Mouse (Mus musculus) adipose tissue, adult 10 weeks (tissue): ENCODE data around the gene Olfr561. TPM values are rescaled to one million over a fixed set of nuclear protein-coding genes. Genes with fewer than 3 reads are reported as not detected.

ENCODE experiments used
- polyA plus RNA-seq: library from polyadenylated mRNA; stranded (reverse); fragments of 350-450 nt; fragmentation: Illumina TruSeq; extraction: RNeasy Lipid Tissue Mini Kit (QIAGEN cat#74804); gene quantifications from one replicate; pipeline ENCODE4 v1.2.3, GENCODE M21; 2014; ENCODE audit warnings: low read depth, low replicate concordance

The Olfr561 gene
- polyA plus RNA-seq: not detected

GRCm38 (mm10) chr7:102770921-102771320 lies at the start of gene Olfr561:
Gene Olfr561, plus strand, starts transcription at chr7:102771221.

GRCm38 (mm10) chr7:102727391-102727790 lies 43.6 kb upstream of the Olfr561 start, which contains the start of gene Olfr559:
Gene Olfr559, minus strand, starts transcription at chr7:102727491.

DNA sequence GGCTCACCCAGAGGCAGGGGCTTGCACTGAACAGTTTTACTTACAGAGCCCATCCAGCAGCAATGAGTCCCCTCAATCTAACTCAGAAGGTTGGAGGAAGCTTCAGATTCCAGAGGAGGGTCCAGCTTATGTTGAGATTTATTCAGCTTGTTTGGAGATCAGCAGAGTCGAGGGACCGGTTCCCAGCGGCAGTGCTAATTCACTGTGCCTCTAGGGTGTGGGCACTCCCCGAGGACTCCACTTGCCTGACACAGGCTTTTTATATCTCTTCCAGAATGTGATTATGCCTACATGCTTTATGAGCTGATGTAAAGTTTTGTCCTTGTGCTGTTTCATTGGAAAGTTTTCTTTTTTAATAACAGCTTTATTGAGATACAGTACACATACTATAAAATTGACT lies 11.8 kb upstream of the Olfr561 start, which contains the start of the genes Olfr560 and Olfr78:
Olfr560 (minus strand) TSS at position 101 of the 400 bp plus-strand sequence.
Olfr78 (minus strand) TSS at position 206 of the 400 bp plus-strand sequence.

GRCm38 (mm10) chr7:102803180-102803579 lies 32.2 kb downstream of the Olfr561 start, which contains the start of gene Olfr564:
Gene Olfr564, plus strand, starts transcription at chr7:102803480.

Other genes with a start within 250 kb of the Olfr561 start
- not detected for gene Olfr547, start 236.5 kb upstream of the Olfr561 start, polyA plus RNA-seq
- not detected for gene Olfr548-ps1, start 230.3 kb upstream of the Olfr561 start, polyA plus RNA-seq
- gene Olfr549, start 221.4 kb upstream of the Olfr561 start, polyA plus RNA-seq: not detected
- 11.5 TPM for gene Trim21, start 205.7 kb upstream of the Olfr561 start, polyA plus RNA-seq
- gene Olfr550, start 199.8 kb upstream of the Olfr561 start, polyA plus RNA-seq: not detected
- not detected for gene Olfr551, start 179.3 kb upstream of the Olfr561 start, polyA plus RNA-seq
- gene Olfr552, start 173.5 kb upstream of the Olfr561 start, polyA plus RNA-seq: not detected
- gene Olfr553, start 153.0 kb upstream of the Olfr561 start, polyA plus RNA-seq: not detected
- not detected for gene Olfr554, start 132.8 kb upstream of the Olfr561 start, polyA plus RNA-seq
- gene Olfr555, start 112.4 kb upstream of the Olfr561 start, polyA plus RNA-seq: not detected
- gene Olfr556, start 106.3 kb upstream of the Olfr561 start, polyA plus RNA-seq: not detected
- gene Trim68, start 83.9 kb upstream of the Olfr561 start, polyA plus RNA-seq: 32.3 TPM
- not detected for gene Olfr557, start 75.3 kb upstream of the Olfr561 start, polyA plus RNA-seq
- 1.8 TPM for gene Olfr558, start 69.0 kb upstream of the Olfr561 start, polyA plus RNA-seq
- gene Olfr33, start 52.2 kb upstream of the Olfr561 start, polyA plus RNA-seq: not detected
- not detected for gene Olfr559, start 43.7 kb upstream of the Olfr561 start, polyA plus RNA-seq
- not detected for gene Olfr560, start 11.9 kb upstream of the Olfr561 start, polyA plus RNA-seq
- gene Olfr78, start 11.8 kb upstream of the Olfr561 start, polyA plus RNA-seq: 1.7 TPM
- not detected for gene Olfr564, start 32.3 kb downstream of the Olfr561 start, polyA plus RNA-seq
- not detected for gene Olfr566, start 87.5 kb downstream of the Olfr561 start, polyA plus RNA-seq
- gene Olfr568, start 105.9 kb downstream of the Olfr561 start, polyA plus RNA-seq: not detected
- not detected for gene Olfr569, start 119.7 kb downstream of the Olfr561 start, polyA plus RNA-seq
- not detected for gene Olfr570, start 123.4 kb downstream of the Olfr561 start, polyA plus RNA-seq
- gene Olfr571, start 146.3 kb downstream of the Olfr561 start, polyA plus RNA-seq: not detected
- gene Olfr572, start 153.2 kb downstream of the Olfr561 start, polyA plus RNA-seq: not detected
- gene Olfr573-ps1, start 171.4 kb downstream of the Olfr561 start, polyA plus RNA-seq: not detected
- not detected for gene Olfr574, start 177.2 kb downstream of the Olfr561 start, polyA plus RNA-seq
- not detected for gene Olfr575, start 187.6 kb downstream of the Olfr561 start, polyA plus RNA-seq
- not detected for gene Olfr576, start 191.4 kb downstream of the Olfr561 start, polyA plus RNA-seq
- not detected for gene Olfr577, start 204.7 kb downstream of the Olfr561 start, polyA plus RNA-seq
- not detected for gene Olfr578, start 218.1 kb downstream of the Olfr561 start, polyA plus RNA-seq